Mouse (Mus musculus): ENCODE results near the gene Fxyd4.

GRCm38 (mm10) chr6:117935681-117936612 lies 1.5 kb downstream of the Fxyd4 start:
- TF ChIP-seq CTCF (IDR thresholded peaks at IDR 0.05; ENCODE audit: borderline replicate concordance, insufficient read depth, low read length) (no peak), POLR2A (IDR thresholded peaks at IDR 0.05; ENCODE audit: low read depth, low read length) (no peak)

All from embryonic fibroblast, embryonic 13.5 days (primary cell).